Mouse (Mus musculus): Measurements from ENCODE around the gene Wwox. TPM values are rescaled to one million over a fixed set of nuclear protein-coding genes. Genes with fewer than 3 reads are reported as not detected.

The Wwox gene
- total RNA-seq, 2 experiments from 2014 or later = 10.5 to 12.5 TPM

GRCm38 (mm10) chr8:115186121-115186811, 746.8 kb downstream of the Wwox start:
- no peak for DNase-seq

GRCm38 (mm10) chr8:115186882-115187281, 747.4 kb downstream of the Wwox start:
- DNase-seq = no peak

- DNase-seq = no peak
These were observed 749.0 kb downstream of the Wwox start for GRCm38 (mm10) chr8:115188446-115188845.

GRCm38 (mm10) chr8:115189836-115190235, 750.4 kb downstream of the Wwox start:
- no peak for DNase-seq

- DNase-seq = no peak
These were observed 754.3 kb downstream of the Wwox start for GRCm38 (mm10) chr8:115193767-115194166.

GRCm38 (mm10) chr8:115195334-115195733, 755.9 kb downstream of the Wwox start:
- no peak for DNase-seq

GRCm38 (mm10) chr8:115196859-115197258, 757.4 kb downstream of the Wwox start:
- DNase-seq = no peak

GRCm38 (mm10) chr8:115199204-115199603, 759.7 kb downstream of the Wwox start:
- no peak for DNase-seq

GRCm38 (mm10) chr8:115199616-115200150, 760.2 kb downstream of the Wwox start:
- no peak for DNase-seq

- no peak for DNase-seq
These were observed 762.3 kb downstream of the Wwox start for GRCm38 (mm10) chr8:115201726-115202125.

- DNase-seq = no peak
These were observed 768.0 kb downstream of the Wwox start for GRCm38 (mm10) chr8:115207480-115207879.

GRCm38 (mm10) chr8:115208415-115209192, 769.1 kb downstream of the Wwox start:
- DNase-seq = no peak

GRCm38 (mm10) chr8:115210014-115210413, 770.6 kb downstream of the Wwox start:
- no peak for DNase-seq

GRCm38 (mm10) chr8:115213126-115213525, 773.7 kb downstream of the Wwox start:
- no peak for DNase-seq

GRCm38 (mm10) chr8:115214870-115215269, 775.4 kb downstream of the Wwox start:
- DNase-seq = no peak

GRCm38 (mm10) chr8:115216801-115217200, 777.3 kb downstream of the Wwox start:
- no peak for DNase-seq

GRCm38 (mm10) chr8:115222545-115222944, 783.1 kb downstream of the Wwox start:
- no peak for DNase-seq

GRCm38 (mm10) chr8:115226781-115227583, 787.5 kb downstream of the Wwox start:
- no peak for DNase-seq

- no peak for DNase-seq
These were observed 789.4 kb downstream of the Wwox start for GRCm38 (mm10) chr8:115228903-115229302.

GRCm38 (mm10) chr8:115234068-115234467, 794.6 kb downstream of the Wwox start:
- no peak for DNase-seq

- no peak for DNase-seq
These were observed 798.1 kb downstream of the Wwox start for GRCm38 (mm10) chr8:115237596-115237995.

- no peak for DNase-seq
These were observed 804.1 kb downstream of the Wwox start for GRCm38 (mm10) chr8:115243465-115244027.

All from layer of hippocampus, postnatal 36 days (tissue).